Mouse (Mus musculus): Measurements from ENCODE around the gene Gm44503.

Gm44503 gene

DNA sequence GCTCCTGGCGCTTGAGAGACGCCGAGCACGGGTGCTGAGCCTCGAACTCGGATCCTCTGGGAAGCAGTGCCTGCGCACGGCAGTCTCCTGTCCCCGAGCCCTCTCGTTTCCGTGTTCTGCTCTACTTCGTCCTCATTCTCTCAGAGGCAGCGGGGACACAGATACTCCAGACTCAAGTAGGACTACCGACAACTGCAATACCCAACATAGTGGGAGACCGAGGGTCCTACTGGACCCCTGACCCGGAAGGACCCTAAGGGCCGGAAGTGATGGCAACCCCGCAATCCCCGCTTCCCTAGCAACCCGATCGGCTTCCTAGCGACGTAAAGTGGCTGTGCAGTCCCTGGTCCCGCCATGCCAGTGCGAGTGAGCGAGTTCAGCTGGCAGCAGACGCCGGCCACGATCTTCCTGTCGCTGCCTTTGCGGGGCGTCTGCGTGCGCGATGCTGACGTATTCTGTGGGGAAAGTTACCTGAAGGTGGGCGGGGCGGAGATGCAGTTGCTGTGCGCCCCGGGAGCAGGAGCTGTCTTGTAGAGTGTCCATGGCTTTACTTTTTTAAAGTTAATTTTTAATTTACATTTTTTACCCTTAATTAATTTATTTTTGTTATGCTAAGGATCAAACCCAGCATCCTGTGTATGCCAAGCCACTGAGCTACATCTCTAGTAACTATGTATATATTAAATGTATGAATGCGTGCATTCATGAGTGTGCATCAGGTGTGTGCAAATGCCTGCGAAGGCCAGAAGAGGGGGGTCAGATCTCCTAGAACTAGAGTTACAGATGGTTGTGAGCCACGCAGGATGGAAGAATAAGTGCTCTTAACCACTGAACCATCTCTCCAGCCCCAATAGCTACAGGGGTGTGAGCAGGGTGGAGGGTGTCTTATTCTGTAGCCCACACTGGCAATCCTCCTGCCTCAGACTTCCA lies at the start of gene Gm44503, which contains the start of gene Dyx1c1:
Gm44503 (plus strand) TSS at position 332 of the 930 bp plus-strand sequence.
Dyx1c1 (plus strand) TSS at position 265 of the 930 bp plus-strand sequence.
- 1% methylated on average over 43 of the region's 43 CpGs for WGBS

DNA sequence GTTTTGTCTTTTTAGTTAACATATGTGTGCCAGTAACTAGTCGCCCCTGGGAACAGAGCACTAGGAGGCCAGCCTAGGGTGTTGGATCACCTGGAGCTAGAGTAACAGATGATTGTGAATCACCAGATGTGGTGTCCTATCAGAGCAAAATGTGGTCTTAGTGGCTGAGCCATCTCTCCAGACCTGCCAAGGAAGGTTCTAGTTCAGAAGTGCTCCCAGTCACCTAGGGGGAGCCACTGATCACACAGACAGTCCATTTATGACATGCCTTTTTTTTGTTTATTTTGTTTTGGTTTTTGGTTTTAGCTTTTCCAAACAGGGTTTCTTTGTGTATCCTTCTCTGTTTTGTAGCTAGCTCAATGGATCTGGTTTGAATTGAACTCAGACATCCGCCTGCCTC lies 47.3 kb upstream of the Gm44503 start:
- WGBS = 93% methylated on average over 2 of the region's 2 CpGs

DNA sequence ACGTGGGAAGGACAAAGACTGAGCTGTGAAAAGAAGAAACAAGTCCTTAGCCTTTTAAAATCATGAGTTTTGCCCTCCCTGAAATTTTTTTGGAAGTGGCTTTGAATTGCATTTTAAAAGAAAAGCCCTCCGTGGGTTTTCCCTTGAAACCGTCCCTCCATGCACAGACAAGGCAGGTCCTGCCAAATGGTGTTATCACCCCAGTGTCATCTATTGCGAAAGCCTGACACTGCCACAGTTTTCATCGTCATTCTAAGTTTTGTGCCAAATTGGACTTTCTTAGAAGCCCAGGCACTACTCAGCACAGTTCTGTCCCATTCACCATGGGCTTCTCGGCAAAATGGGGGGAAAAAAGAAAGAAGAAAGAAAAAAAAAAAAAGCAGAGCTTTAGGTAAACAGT lies 45.1 kb upstream of the Gm44503 start:
- WGBS = 46% methylated on average over 6 of the region's 6 CpGs

GRCm38 (mm10) chr9:72915728-72916127 lies 42.9 kb upstream of the Gm44503 start:
- WGBS = 68% methylated on average over 7 of the region's 7 CpGs

- WGBS = 92% methylated on average over 3 of the region's 3 CpGs
Measured at GRCm38 (mm10) chr9:72923068-72923467, 35.6 kb upstream of the Gm44503 start.

DNA sequence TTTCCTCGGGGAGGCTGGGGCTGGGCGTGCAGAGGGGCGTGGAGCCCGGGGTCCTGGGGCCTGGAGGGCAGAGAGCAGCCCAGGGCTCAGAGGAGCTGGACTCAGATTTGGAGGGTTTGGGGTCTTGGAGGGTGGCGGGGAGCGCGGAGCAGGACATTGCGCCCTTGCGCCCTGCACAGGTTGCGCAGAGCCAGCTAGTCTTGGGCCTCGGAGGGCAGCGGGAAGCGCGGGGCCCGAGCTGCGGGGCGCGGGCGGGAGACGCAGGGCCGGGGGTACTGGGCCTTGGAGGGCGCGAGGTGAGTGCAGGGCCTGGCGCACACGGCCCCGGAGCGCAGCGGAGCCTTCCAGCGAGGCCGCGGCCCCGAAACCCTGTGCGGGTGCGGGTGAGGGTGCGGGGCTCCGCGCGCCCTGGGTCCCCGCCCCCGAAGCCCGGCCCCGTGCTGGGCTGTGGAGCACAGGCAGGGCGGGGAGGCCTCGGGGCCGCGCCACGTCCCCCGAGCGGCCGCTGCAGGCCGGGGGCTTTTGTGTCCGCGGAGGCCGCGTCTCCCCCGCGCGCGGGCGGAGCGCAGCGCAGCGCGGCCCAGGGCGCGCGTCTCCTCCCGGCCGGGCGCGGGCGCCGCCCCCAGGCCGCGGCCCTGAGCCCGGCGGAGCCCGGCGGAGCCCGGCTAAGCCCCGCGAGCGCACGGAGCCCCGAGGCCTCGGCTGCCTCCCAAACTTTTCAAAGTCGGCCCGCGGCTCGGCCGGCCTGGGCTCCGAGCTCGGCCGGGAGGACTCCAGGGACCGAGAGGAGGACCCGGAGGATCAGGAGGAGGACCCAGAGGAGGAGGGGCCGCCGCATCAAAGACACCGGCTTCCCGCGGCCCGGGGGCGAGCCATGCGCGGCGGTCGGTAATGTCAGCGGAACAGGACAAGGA lies 33.4 kb upstream of the Gm44503 start, which contains the start of gene Pygo1:
Pygo1 (plus strand) TSS at position 625 of the 914 bp plus-strand sequence.
- WGBS = 1% methylated on average over 108 of the region's 108 CpGs

DNA sequence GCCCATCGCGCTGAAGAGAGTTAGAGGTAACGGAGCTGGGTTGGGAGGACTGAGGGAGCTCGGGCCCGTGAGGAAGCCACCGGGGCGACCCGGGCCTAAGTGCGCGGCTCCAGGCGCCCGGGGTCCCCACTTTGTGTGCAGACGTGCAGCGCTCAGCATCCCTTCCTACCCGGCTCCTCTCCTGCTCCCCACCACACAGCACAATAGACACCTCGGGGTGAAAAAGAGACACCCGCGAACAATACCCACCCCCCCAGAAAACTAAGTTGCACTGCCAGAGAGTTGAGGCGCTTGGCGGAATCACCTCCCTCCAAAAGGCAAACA lies 32.8 kb upstream of the Gm44503 start:
- WGBS = 3% methylated on average over 20 of the region's 20 CpGs

- WGBS = 46% methylated on average over 13 of the region's 13 CpGs
Measured at GRCm38 (mm10) chr9:72931166-72931790, 27.4 kb upstream of the Gm44503 start.

- whole genome bisulfite sequencing = 89% methylated on average over 4 of the region's 4 CpGs
Measured at GRCm38 (mm10) chr9:72935309-72935708, 23.3 kb upstream of the Gm44503 start.

DNA sequence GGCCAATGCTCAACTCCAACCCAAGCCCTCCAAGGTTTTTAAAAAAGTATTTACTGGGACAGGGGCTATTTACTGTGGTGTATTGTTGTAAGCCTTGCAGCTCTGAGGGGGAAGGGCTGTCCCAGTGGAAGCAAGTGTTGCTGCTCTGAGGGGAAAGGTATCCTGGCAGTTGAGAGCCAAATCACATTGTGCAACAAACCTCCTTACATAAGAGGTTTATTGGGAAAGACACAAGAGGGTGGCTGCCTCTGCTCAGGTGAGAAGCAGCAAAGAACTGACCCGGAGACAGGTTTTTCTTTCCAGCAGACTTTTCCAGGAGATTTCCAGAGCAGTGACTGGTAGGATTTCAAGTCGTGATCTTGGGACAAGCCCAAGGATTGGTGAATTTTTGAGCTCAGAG lies 22.4 kb upstream of the Gm44503 start:
- WGBS = 87% methylated on average over 2 of the region's 2 CpGs

DNA sequence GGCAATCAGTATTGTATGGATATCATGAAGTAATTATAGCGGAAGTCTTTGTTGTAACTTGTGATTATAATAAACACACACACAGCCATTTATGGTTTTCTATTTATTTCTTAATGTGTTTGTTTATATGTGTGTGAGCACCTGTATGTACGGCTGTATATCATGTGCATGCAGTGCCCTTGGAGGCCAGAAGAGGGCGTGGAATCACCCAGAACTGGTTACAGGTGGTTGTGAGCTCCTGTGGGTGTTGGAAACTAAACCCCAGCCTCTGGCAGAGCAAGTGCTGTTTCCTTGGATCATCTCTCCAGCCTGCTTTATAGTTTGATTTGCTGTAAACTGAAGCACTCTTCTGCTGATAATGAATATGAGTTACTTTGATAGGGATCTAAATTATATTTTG lies 15.2 kb upstream of the Gm44503 start:
- WGBS = 66% methylated on average over 3 of the region's 3 CpGs

- WGBS = 89% methylated on average over 13 of the region's 13 CpGs
Measured at GRCm38 (mm10) chr9:72944286-72944685, 14.4 kb upstream of the Gm44503 start.

GRCm38 (mm10) chr9:72947010-72947409 lies 11.6 kb upstream of the Gm44503 start:
- 97% methylated on average over 1 of the region's 1 CpGs for WGBS

DNA sequence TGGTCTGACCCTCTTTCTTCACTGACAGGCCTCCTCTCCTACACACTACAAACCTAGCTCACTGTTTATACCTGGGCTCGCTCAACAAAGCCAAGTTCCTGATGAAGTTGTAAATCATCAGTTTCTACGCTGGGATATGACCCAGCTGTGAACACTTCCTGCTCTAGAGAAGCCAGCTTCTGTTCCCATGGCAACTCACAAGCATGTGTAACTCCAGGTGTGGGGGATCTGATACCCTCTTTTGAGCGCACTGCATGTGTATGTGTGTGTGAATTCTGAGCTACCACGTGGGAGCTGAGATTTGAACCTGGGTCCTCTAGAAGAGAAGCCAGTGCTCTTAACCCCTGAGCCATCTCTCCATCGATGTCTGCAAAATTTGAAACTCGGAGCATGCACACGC lies 9.1 kb upstream of the Gm44503 start:
- 71% methylated on average over 7 of the region's 7 CpGs for WGBS

DNA sequence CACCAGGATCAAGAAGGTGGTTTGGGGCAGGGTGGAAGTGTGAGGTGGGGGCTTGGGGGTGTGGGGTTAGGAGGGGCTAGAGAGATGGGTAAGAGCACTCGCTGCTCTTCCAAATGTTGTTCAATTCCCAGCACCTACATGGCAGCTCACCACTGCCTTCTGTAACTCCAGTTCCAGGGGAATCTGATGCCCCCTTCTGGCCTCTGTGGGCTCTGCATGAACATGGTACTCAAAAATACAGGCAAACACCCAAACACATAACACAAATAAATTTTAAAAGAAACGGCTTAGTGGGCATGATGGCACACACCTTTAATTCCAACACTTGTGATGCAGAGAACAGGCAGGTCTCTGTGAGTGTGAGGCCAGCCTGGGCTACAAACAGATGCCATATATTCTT lies 3.9 kb upstream of the Gm44503 start:
- WGBS = 62% methylated on average over 2 of the region's 2 CpGs

GRCm38 (mm10) chr9:72955546-72955945 lies 3.1 kb upstream of the Gm44503 start:
- 25% methylated on average over 1 of the region's 1 CpGs for WGBS

GRCm38 (mm10) chr9:72961346-72961745 lies 2.7 kb downstream of the Gm44503 start:
- 80% methylated on average over 8 of the region's 8 CpGs for WGBS

DNA sequence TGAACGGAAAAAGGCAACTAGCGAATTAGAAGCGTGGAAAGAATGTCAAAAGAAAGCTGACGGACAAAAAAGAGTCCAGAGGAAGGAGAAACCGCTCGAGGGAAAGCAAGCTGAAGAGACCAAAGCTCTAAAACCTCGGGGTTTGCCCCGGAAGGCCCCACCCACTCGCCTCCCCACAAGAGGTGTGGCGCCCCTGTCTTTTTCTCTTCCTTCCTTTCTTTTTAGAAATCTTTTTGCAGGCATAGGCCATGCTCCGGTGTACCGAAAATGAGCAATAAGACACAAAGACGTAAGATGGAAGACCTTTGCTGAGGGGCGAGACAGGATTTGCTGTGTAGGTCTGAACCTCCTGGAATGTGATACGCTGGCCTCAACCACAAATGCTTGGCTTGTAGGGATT lies 3.3 kb downstream of the Gm44503 start:
- 77% methylated on average over 15 of the region's 15 CpGs for WGBS

DNA sequence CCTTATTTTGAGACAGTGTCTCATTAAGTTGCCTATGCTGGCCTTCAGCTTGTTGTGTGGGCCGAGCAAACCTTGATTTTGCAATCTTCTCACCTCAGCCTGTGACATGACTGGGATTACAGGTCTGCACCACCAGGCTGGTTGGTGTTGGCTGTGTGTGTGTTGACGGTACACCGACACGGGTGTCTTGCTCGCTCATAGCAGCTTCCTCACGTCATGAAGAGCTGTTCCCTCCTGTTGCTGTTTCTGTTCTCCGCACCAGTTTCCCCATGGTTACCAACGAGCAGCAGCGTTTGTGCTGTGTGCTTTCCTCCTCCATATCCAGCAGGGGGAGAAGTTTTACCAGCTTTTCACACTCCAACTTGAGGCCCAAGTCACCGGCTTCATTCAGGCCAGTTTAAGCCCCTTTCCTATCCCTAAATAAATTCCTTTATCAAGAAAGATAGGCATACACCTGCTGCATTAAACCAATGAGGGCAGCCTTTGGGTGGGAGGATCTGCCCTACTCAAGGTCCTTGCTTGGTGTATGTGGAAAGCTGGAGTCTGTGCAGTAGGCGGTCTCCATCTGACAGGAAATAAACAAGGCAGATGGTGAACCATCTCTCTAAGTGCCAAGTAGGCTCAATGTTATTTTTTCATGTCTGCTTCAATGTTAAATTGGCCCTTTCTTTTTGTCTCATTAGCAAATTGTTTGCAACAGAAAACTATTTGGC lies 9.9 kb downstream of the Gm44503 start:
- WGBS = 12% methylated on average over 11 of the region's 11 CpGs

GRCm38 (mm10) chr9:72969874-72970273 lies 11.2 kb downstream of the Gm44503 start:
- 77% methylated on average over 7 of the region's 7 CpGs for WGBS

DNA sequence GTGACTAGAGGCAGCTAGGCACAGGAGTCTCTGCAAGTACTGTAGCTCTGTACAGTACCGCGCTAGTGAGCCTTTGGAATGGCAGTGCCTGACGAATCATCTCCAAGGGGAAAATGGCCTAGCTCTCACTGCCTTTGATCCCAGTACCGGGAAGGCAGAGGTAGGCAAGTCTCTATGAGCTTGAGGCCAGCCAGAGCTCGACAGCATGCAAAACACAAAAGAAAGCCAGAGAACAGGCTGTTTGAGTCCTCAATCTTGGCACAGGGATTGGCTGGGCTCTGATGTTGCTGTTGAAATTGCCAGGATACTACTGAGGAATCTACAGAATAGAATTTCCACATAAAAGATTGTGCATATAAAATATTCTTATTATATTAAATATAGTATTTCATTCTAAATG lies 13.8 kb downstream of the Gm44503 start:
- 71% methylated on average over 5 of the region's 5 CpGs for WGBS
